Mouse (Mus musculus): ENCODE measurements around the gene Sgms2.

The Sgms2 gene

DNA sequence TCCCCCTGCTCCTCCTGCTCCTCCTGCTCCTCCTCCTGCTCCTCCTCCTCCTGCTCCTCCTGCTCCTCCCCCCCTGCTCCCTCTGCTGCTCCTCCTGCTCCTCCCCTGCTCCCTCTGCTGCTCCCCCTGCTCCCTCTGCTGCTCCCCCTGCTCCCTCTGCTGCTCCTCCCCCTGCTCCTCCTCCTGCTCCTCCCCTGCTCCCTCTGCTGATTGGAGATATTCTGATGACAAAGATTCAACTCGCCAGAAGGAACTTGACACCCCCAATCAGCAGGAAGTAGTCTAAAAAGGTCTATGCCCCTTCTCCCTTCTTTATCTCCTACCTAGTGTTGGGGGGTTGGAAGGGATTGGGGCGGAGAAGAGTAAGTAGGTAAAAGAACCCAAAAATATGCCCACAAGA is 173.0 kb downstream of the Sgms2 start:
- in situ Hi-C loops (cut with MboI, MseI) = loop anchor here (10.0 kb wide), 1 partner anchor 157 kb away; no protein-coding TSS in a partner anchor

DNA sequence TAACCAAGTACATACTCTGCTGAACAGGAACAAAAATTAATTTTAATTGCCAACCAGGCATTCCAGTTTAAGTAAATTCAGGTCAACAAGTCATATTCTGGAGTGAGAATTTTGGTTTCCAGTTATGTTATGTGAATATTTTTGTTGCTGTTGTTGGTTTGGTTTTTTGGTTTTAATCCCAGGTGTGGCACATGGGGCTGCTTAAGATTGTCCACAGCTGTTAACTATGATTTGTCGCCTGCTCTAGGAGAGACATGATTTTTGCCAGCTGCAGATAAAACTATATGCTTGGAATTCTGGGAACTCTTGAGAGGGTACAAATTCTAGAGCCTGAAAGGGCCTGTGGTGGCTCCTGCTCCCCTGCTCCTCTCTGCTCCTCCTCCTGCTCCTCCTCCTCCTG is 174.1 kb downstream of the Sgms2 start:
- in situ Hi-C loops (cut with MboI, MseI) = loop anchor here (10.0 kb wide), 1 partner anchor 158 kb away; no protein-coding TSS in a partner anchor

DNA sequence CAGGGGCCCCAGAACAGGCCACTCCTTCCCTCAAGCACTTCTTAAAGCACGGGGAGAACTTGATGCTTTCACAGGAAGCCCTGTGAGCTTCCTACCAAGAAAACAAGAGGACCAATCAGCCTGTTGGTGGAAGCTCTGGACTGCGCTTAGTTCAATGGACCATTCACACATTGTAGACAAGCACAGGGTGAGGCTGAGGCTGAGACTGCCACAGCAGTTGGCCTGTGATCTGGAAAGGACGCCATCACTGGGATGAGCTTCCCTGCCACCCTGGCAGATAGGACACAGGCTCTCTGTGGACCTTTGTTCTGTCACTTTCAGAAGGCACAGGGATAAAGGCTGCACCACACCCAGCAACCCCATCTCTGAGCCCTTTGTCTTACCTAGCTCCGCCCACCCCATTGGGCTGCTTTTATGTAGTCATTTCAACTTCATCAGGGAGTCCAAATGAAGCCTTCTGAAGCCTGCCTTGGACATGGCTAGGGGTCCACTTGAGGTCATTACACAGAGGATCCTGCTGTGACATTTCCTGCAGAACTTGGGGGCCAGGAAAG is 175.2 kb downstream of the Sgms2 start:
- in situ Hi-C loops (cut with MboI, MseI) = loop anchor here (10.0 kb wide), 1 partner anchor 159 kb away; no protein-coding TSS in a partner anchor

DNA sequence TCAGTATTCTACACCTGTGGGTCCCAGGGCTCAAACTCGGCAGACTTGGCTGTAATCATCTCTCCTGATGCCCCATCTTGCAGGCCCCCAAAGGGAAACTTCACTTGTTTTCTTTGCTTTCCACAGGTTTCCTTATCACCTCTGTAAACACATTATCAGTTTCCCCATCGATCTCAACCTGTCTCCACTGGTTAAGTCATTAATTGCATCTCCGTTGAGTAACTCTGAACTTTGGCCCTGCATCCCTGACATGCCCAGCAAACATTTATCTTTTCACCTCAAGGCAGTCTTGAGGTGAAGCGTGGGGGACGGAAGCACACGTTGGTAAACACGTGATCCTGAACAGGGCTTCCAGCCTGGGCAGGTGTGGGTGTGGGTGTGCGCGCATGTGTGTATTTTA is 178.9 kb downstream of the Sgms2 start:
- in situ Hi-C loops (cut with MboI, MseI) = loop anchor here (10.0 kb wide), 1 partner anchor 162 kb away; no protein-coding TSS in a partner anchor

DNA sequence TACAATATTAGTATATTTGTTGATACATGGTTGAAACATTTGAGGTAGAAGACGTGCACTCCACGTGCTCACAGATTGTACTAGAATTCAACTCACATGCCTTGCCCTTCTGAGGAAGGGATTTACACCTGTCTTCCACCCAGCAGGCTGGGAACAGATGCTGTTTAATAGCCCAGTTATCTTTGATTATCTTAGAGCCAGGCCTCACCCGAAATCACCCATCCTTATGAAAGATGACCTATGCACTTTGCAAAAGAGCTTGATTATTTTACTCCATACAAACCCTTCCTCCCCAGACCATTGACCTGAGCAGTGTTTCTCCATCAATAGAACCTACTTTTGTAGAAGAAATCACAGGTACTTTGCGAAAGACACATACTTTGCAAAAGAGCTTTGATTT is 180.6 kb downstream of the Sgms2 start:
- in situ Hi-C loops (cut with MboI, MseI) = loop anchor here (10.0 kb wide), 1 partner anchor 164 kb away; no protein-coding TSS in a partner anchor

DNA sequence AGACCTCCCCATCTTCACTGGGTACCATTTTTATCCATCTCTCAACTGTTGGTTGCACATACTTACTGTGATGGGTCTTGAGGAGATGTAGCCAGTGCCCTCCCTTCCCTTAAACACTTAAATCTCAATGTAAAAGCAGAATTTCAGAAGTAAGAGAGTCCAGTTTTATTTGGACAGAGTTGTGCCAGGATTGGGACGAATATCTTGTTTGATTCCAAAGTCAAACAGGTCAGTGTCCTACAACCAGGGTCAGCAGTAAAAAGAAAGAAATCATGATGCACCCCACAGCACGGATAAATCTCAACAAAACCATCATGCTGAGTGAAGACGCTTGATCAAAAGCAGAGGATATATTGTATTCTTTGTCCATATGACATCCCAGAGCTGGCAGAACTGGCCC is 183.4 kb downstream of the Sgms2 start:
- in situ Hi-C loops (cut with MboI, MseI) = no loop called here

DNA sequence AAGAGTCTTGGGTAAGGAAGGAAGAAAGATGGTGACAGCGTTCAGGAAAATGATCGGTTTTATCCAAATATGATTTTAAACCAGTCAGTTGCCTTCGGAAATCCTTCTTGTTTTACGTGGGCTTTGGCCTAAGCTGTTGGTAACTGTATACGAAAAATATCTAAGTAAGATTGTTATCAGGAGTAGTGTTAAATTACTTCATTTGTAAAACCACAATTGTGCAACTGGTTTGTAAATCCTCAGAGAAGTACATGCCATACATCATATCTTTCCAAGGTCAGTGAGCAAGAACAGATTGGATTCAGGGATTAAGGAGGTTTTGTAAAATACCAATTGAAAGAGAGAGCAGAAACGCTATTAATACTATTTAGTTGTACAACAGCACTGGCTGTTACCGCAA is 185.0 kb downstream of the Sgms2 start:
- in situ Hi-C loops (cut with MboI, MseI) = no loop called here

DNA sequence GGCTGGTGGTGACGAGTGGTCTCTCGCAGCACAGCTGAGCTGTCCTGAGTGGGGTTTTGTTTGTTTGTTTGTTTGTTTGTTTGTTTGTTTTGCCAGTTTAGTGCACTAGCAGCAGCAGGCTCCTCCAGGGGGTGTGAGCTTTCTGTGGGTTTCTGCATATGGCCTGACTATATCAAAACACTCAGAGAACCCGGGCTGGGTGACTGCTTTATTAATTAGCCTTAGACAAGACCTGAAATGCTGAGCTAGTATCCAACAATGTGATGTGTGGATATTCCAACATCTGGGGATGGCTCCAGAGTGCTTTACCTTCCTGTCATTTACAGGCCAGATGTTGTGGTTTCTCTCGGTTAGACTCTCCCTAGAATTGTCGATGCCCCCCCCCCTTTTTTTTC is 187.9 kb downstream of the Sgms2 start:
- in situ Hi-C loops (cut with MboI, MseI) = no loop called here

DNA sequence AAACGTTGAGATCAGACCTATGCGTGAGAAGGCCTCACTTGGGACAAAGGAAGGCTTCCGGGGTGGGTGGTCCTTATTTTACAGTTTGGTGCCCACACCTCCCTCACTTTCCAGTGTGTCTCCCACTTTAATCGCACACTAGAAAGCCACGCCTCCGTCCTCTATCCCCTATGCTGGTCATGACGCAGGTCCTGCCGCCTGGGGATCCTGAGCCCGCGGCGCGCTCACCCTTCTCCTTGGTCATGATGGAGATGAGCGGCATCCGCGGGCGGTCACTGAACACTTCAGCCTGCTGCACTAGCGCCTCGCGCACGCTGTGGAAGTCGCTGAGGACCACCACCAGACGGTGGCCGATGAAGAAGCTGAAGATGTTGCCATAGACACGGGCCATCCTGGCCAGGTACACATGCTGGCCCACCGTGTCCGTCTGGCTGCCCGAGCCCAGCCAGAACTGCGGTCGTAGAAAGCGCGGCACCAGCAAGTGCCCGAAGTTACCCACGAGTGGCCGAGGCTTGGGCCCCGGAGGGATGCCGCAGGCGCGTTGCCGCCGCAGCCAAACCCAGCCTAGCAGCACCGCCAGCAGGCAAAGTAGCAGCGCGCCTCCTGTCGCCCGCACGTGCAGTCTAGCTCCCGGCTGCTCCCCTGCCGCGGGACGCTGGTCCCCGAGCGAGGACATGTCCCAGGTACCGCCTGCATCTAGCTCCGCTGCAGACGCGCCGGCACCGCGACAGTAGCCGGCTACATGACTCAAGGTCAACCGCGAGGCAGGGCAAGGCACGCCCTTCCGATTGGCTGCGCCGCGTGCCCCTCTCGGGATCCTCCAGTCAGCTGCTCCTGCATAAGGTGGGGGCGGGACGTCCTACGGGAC is 188.5 kb downstream of the Sgms2 start, which contains the start of gene Cyp2u1:
TSS of gene Cyp2u1 (minus strand) at position 776 of the 868 bp plus-strand sequence.
- in situ Hi-C loops (cut with MboI, MseI) = no loop called here

DNA sequence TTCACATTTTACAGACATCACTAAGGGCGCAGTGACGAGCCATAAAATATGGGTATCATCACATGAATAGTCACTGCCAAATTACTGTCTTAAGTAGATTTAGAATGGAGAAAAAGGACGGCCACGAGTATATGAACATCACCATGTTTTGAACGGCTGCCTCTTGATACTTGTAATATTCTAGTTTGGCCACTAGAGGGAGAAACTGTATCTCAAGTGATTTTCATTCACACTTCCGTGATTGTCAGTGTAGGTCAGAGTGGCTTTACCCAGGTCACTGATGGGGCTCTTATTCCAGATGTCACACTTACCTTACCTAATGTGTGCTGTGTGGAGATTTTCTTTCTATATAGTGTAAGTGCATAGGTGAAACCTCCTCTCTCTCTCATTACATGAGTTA is 191.3 kb downstream of the Sgms2 start:
- in situ Hi-C loops (cut with MboI, MseI) = loop anchor here (5.0 kb wide), 1 partner anchor 52 kb away; no protein-coding TSS in a partner anchor

DNA sequence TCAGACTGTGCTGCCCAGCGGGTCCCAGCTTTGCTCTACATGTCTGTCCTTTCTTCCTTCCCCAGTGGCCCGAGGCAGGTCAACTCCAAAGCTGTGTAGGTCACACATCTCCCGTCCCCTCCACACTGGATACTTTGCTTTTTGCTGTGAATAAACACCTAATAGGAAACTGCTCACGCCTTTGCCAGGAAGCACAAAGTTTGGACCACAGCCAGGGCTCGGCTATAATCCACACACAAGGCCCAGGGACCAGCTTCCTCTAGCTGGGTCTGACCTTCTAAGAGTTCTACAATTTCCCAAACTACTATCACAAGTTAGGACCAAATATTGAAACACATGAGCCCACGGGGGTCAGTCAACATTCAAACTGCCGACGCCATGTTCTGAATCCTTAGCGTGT is 192.1 kb downstream of the Sgms2 start:
- in situ Hi-C loops (cut with MboI, MseI) = loop anchor here (5.0 kb wide), 1 partner anchor 53 kb away; no protein-coding TSS in a partner anchor

DNA sequence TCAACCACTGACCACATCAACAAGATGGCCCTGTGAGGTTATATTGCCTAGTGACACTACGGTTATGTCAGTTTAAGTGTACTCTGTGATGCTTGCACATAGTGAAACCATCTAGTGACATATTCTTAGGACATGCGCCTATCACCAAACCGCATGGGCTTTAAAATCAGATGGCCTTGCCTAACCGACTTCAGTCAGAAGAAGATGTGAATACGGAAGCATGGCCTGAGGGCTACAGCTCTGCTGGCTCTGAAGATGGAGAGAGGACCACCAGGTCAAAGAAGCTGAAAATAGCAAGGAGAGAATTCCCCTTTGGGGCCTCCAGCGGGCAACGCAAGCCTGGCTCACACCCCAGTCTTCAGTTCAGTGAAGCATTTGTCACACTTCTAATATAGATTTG is 194.3 kb downstream of the Sgms2 start:
- in situ Hi-C loops (cut with MboI, MseI) = loop anchor here (5.0 kb wide), 1 partner anchor 55 kb away; no protein-coding TSS in a partner anchor

DNA sequence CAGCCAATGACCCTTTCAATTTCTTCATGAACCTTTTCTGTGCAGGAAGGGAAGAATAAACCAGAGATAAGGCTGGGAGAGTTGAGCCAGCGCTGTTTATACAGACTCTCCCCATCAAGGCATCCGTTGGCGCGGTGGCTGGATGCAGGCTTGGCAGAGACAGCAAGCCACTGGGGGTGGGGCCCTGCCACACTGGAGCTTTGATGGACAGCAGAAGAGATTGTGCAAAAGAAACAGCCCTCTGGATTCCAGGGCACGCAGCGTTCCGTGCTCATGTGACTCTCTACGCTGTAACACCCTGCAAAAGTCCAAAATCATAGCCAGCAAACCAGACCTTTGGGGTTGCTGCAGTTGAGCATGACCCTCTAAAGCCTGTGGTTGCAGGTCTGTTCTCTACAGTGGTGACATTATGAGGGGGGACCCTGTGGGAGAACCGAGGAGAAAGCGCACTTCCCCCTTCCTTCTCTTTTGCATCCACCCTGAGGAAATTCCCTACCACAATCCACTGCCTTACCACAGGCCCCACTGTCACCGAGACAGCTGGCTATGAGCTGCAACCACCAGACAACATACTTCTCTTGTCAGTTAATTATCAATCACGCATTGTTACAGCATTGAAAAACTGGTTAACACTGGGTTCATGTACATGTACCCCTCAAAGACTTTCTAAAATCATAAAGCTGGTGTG is 195.6 kb downstream of the Sgms2 start:
- in situ Hi-C loops (cut with MboI, MseI) = loop anchor here (5.0 kb wide), 1 partner anchor 57 kb away; no protein-coding TSS in a partner anchor

DNA sequence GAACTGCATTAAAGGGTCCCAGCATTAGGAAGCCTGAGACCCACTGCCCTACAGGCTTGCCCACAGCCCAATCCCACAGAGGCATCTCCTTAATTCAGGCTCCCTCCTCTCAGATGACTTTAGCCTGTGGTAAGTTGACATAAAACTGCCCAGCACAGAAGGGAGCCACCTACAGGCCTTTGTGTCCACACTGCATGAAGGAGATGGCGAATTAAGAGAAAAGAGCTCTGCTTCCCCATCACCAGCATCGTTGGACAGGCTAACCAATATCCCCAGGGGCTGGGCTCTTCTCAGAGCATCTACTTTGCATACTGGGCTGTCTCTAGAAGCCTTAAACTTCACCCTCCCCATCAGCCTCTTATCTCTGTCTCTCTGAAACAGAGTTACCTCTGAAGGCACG is 196.7 kb downstream of the Sgms2 start:
- in situ Hi-C loops (cut with MboI, MseI) = no loop called here

DNA sequence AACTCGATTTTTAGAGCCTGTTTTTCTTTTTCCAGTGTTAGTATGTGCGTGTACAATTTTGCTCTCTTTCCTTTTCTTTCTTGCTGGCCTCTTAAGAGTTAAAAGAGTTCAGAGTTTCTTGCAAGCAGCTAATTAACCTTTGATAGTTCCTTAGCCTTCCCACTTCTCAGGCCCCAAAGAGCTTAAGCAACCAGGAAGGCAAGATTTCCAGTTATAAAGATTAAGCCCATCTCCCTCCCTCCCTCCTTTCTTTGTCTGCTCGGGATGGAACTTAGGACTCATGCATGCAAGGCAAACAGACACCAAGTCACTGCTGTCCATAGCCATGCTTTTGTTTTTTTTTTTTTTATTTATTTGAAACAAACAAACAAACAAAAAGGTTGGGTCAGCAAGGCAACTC is 198.3 kb downstream of the Sgms2 start:
- in situ Hi-C loops (cut with MboI, MseI) = no loop called here

DNA sequence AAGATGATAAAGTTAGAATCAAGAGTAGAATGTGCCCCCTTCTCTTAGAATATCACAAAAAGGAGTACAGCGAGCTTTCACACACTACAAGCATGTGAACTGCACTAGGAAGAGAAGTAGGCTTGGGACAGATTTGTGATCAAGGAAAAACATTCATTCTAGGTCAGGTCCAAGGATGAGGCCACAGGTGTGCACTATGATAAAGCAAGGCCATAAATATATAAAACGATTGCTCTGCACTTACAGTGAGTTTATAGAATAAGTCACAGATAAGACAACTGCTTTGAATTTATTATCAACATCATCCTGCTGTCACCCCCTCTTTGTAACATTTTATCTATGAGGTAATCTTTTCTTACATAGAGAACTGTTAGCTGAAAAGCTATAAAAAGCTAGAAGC is 198.9 kb downstream of the Sgms2 start:
- in situ Hi-C loops (cut with MboI, MseI) = no loop called here

DNA sequence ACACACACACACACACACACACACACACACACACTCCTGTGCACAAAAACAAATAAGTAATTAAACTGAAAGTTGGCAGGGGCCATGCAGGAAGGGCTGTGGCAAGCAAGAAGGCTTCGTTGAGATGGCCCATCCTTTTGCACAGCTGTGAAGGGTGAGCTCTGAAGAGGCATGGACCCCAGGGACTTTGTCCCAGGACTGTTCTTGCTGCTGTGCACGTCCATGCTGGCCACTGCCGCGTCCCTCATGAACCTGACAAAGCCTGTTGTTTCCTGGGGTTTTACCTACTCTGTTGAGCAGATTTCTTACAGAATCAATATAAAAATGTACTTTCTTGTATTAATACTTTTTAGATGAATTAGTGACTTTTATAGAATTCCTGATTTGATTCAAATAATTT is 199.3 kb downstream of the Sgms2 start:
- in situ Hi-C loops (cut with MboI, MseI) = no loop called here

DNA sequence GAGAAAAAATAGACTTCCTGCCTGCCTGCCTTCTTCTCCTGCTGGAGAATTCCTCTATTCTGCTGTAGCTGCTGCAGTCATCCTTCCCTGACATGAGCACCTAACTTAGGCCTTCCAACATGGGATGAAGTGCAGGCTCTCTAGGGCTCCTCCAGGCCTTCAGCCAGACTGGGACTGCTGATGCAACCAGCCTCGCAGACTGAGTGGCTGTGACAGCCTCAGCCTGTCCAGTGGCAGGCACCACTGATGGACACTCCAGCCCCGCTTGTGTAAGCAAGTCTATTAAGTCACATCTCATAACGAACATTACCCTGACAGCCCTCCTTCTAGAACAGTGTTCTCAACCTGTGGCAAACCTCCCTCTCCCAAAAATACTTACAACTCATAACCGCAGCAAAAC is 217.1 kb downstream of the Sgms2 start:
- in situ Hi-C loops (cut with MboI, MseI) = no loop called here

DNA sequence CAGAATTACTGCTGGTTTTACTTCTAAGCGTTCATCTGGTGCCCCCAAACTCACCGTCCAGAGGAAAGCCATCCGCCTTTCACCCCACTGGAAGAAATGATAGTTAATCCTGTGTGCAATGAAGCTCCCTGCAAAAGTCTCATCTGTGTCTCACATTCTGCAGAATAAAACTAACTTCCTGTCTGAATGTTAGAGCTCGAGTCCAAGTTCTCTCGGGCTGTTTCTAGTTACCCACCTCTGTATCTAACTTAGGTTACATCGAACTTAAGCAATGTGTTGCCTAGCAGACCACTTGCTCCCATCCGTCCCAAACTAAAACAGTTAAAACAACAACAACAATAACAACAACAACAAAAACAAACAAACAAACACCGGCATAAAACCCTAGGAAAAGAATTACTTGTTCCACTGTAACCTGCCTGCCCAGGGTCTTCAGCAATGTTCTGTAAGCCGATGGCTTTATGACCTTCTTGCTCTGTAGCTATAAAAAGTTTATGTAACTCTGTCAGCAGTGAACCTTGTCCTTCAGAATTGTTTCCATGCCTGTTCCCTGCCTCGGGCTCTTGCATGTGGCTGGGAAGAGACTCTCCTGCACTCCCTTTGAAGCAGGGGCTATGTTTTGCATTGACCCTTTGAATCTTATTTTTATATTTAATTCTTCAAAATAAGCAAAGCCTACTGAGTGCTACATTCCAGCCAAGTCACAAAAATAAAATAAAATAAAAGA is 218.7 kb downstream of the Sgms2 start:
- in situ Hi-C loops (cut with MboI, MseI) = no loop called here

DNA sequence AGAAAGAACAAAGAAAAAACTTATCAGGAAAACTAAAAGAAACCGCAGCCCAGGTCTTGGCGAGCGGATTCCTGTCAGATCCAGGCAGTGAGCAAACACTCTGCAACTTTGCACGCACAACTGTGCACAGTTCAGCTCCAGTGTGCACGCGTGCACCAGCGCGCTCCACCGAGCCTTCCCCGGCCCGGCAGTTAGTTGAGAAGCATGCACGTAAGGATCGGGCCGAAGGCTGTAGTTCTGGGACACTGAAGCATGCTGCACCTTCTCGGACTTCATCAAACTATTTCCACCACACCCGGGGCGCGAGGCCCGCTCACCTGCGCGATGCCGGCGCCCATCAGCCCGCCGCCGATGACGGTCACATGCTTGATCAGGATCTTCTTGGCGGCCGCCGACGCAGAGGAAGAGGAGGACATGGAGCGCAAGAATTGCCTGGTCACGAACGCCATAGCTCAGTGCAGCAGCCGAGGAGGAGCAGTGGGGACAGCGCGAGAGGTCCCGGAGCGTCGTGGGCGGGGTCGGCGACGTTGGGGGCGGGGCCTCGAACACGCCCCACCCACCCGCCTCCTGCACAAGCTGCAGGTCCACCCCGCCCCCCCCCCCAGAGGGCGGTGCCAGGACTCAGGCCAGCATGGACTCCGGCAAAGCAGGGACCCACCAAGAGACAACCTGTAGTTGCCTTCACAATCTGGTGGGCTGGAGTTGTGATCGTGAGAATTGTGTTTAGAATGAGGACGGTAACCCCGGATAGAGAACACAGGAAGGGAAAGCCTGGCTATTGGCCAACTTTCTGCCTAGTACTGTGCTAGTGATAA is 219.4 kb downstream of the Sgms2 start, which contains the start of gene Hadh:
TSS of gene Hadh (minus strand) at position 543 of the 815 bp plus-strand sequence.
- in situ Hi-C loops (cut with MboI, MseI) = no loop called here

Measured in T-helper 1 cell (primary cell).